Mouse (Mus musculus) CH12.LX (cell line): ENCODE measurements at regions not wholly inside any gene's neighbourhood (a gene's known extent, or its start where the extent isn't known, plus 50 kb on each side); places are given as distances from the start of the nearest gene placed in this dataset.

Experiments used
- CTCF ChIP-seq, 2 experiments: IDR thresholded peaks in 1 of 2; conservative IDR thresholded peaks in 1 of 2; 2 replicates each; pipeline ENCODE4 v1.5.1; 2011 to 2012; ENCODE audit warnings: low read depth in 2 of 2, low read length in 2 of 2, improper control_type of control experiment in 1 of 2, inconsistent platforms in 1 of 2, mild to moderate bottlenecking in 1 of 2, moderate library complexity in 1 of 2
- ETS1 ChIP-seq: conservative IDR thresholded peaks from 2 replicates; pipeline ENCODE4 v1.6.1; 2012; ENCODE audit warnings: low read depth, mild to moderate bottlenecking, inconsistent platforms, low read length, improper control_type of control experiment, moderate library complexity
- SMC3 ChIP-seq: IDR thresholded peaks from 2 replicates; pipeline ENCODE4 v1.6.1; 2011; ENCODE audit warnings: low read depth, low read length, improper control_type of control experiment
- TBP ChIP-seq: conservative IDR thresholded peaks from 2 replicates; pipeline ENCODE4 v1.6.1; 2011; ENCODE audit warnings: low read depth, low read length, improper control_type of control experiment

GRCm38 (mm10) chr2:8428145-8428544, 918.8 kb upstream of the Celf2 start:
- no peak for TF ChIP-seq ETS1
- no peak for TF ChIP-seq CTCF (conservative IDR thresholded peaks at IDR 0.05 in 1 of 2, IDR thresholded peaks at IDR 0.05 in 1 of 2; ENCODE audit: low read depth in 2 of 2, low read length in 2 of 2)
- TF ChIP-seq TBP, result no peak
- TF ChIP-seq SMC3, result no peak
